Mouse (Mus musculus) cerebellum, postnatal 10 days (tissue): ENCODE measurements around the gene Zgrf1.

Experiments used
- DNase-seq, 2 experiments: peaks; one replicate each; pipeline ENCODE4 v3.0.0; 2021; ENCODE audit warnings: mixed read lengths in 2 of 2

The Zgrf1 gene

GRCm38 (mm10) chr3:127562974-127563373, 9.7 kb downstream of the Zgrf1 start:
- no peak for DNase-seq

- DNase-seq, result no peak
These were observed 11.8 kb downstream of the Zgrf1 start for GRCm38 (mm10) chr3:127565129-127565528.

- DNase-seq, result peak; percentile 51 to 69
These were observed 19.3 kb downstream of the Zgrf1 start for GRCm38 (mm10) chr3:127572557-127572956.

GRCm38 (mm10) chr3:127597136-127597535, 43.8 kb downstream of the Zgrf1 start:
- no peak for DNase-seq

GRCm38 (mm10) chr3:127608109-127608508, 54.8 kb downstream of the Zgrf1 start:
- DNase-seq, result no peak

GRCm38 (mm10) chr3:127625296-127625695, 72.0 kb downstream of the Zgrf1 start:
- peak; percentile 88 to 89 for DNase-seq

- DNase-seq, result peak; percentile 31 to 48
These were observed 72.6 kb downstream of the Zgrf1 start for GRCm38 (mm10) chr3:127625701-127626399.

GRCm38 (mm10) chr3:127626524-127626923, 73.2 kb downstream of the Zgrf1 start:
- DNase-seq, result no peak

- DNase-seq, result no peak
These were observed 74.1 kb downstream of the Zgrf1 start for GRCm38 (mm10) chr3:127627151-127627955.

GRCm38 (mm10) chr3:127627956-127628310, 74.6 kb downstream of the Zgrf1 start:
- DNase-seq, result no peak

- peak in 1 of 2 experiments; percentile 27 for DNase-seq
These were observed 75.3 kb downstream of the Zgrf1 start for GRCm38 (mm10) chr3:127628311-127629184.

GRCm38 (mm10) chr3:127630190-127630589, 76.9 kb downstream of the Zgrf1 start:
- DNase-seq, result no peak

GRCm38 (mm10) chr3:127630735-127631372, 77.6 kb downstream of the Zgrf1 start:
- DNase-seq, result peak in 1 of 2 experiments; percentile 17

GRCm38 (mm10) chr3:127631582-127631981, 78.3 kb downstream of the Zgrf1 start:
- peak in 1 of 2 experiments; percentile 21 for DNase-seq

- peak; percentile 61 to 62 for DNase-seq
These were observed 79.2 kb downstream of the Zgrf1 start for GRCm38 (mm10) chr3:127632531-127632930.

GRCm38 (mm10) chr3:127633080-127634032, 80.1 kb downstream of the Zgrf1 start, which contains the start of gene Neurog2:
Neurog2 (plus strand) TSS chr3:127633135.
- DNase-seq, result peak; percentile 61 to 62

GRCm38 (mm10) chr3:127634101-127634983, 81.1 kb downstream of the Zgrf1 start:
- peak; percentile 89 to 90 for DNase-seq

GRCm38 (mm10) chr3:127634984-127635349, 81.7 kb downstream of the Zgrf1 start:
- DNase-seq, result no peak

GRCm38 (mm10) chr3:127639875-127640761, 86.8 kb downstream of the Zgrf1 start:
- DNase-seq, result peak; percentile 77 to 82
